Mouse (Mus musculus) ES-Bruce4 (cell line): ENCODE data around the gene Gm2832.
"Not testable (repeated sequence)": the region's sequence is repeated elsewhere in the genome, so short reads cannot be mapped to it uniquely, and the experiment has no call there.

Experiments
- CTCF ChIP-seq: IDR thresholded peaks from one replicate; pipeline ENCODE4 v1.8.1; 2011; ENCODE audit warnings: low read depth, low read length
- EP300 ChIP-seq: IDR thresholded peaks from 2 replicates; pipeline ENCODE4 v1.6.1; 2011; ENCODE audit warnings: low read depth, low read length; ENCODE audit not compliant: insufficient read depth
- POLR2A ChIP-seq: IDR thresholded peaks from one replicate; pipeline ENCODE4 v1.8.1; 2011; ENCODE audit warnings: low read length; ENCODE audit not compliant: insufficient read depth

DNA sequence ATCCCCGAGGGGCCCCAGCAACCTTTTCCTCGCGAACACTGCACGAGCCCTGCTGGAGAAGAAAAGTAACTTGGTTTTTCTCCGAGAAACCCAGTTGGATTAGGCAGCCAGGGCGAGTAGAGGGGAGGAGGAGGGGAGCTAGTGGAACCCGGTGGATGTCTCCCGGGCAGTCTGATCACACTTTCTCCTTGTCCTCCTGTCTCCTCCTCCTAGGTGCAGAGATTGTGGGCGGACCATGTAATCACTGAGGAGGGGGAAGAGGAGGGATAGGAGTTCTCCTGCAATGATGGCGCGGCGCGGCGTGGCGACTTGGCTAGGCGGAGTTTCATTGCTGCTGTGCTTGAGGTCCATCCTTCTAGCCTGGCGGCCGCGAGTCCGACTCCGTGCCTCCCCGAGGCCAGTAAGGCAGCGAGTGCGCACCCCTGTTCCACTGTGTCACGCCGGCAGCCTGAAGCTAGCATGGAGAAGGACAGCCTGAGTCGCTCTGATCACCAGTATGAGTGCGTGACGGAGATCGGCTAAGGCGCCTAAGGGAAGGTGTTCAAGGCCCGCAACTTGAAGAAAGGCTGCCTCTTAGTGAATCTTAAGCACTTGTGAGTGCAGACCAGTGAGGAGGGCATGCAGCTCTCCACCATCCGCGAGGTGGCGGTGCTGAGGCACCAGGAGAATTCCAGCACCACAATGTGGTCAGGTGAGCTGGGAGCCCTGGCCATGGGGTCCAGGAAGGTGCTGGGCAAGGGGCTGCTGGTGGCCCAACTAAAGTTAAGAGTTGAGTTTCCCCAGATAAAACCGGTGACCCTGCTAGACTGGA lies 13.6 kb upstream of the Gm2832 start:
- not testable (repeated sequence) for TF ChIP-seq CTCF, POLR2A, EP300
